Mouse (Mus musculus): ENCODE measurements around the gene Stoml1.

- TF ChIP-seq CTCF (IDR thresholded peaks at IDR 0.05; ENCODE audit: insufficient read depth, low read length) (no peak), POLR2A (IDR thresholded peaks at IDR 0.05; ENCODE audit: borderline replicate concordance, extremely low read depth, low read depth, low read length) (no peak)
These were observed 42.9 kb downstream of the Stoml1 start for GRCm38 (mm10) chr9:58295766-58296361.

Measured in lung, adult 2 months (tissue).